Mouse (Mus musculus): ENCODE results near the gene Eif5a. TPM values are rescaled to one million over a fixed set of nuclear protein-coding genes. Genes with fewer than 3 reads are reported as not detected.
A peak's percentile ranks its signal among the peaks of the same experiment; 100 is the strongest.

Gene Eif5a
- polyA plus RNA-seq (2012; rRNA removed) = 621 and 702 TPM in 2 replicates

DNA sequence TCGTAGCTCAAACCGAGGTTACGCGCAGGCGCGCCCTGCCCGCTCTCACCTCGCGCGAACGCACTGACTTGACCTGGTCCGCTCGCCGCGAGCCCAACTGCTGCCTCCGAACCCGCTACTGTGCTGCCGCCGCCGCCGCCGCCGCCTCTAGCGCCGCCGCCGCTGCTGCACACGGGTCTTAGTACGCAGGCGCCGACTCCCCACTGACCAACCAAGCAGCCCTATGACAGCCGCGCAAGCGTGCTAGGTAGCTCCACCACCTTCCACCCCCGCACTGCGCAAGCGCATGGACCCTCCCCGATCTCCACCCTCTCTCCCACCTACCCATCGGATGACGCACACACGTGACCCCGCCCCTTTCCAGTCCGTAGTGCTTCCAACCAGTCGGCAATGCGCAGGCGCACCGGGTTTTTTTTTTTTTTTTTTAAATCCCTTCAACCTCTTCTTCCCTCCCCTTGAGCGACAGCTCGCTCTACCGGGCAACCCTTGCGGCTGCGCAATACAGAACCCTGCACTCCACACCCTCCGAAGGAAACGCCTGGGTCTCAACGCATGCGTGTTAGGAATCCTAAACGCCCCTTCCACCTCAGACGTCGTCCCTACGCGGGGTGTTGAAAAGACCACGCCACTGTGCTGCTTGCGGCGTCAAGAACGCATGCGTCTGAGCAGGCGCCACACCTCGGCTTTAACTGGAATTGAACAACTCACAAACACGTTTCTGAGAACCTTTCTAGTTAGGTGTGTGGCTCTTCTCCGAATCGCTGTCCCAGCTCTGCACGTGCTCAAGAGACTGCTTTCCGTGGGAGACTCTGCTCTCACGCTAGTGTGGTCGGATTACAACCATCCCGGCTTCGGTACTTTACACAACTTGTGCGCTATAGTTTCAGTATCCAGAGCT, at the start of gene Eif5a:
Gene Eif5a, minus strand, starts transcription at position 845 of the 898 bp plus-strand sequence.
- H3K4me3 ChIP-seq (ENCODE audit: control insufficient read depth, low read depth, low read length) = peak within 1 kb of the TSS; percentile 98
- H3K36me3 ChIP-seq (ENCODE audit: control insufficient read depth, insufficient read depth, low read length) = peaks cover 7% of the 10 kb centered on the region
- TF ChIP-seq POLR2A (IDR thresholded peaks at IDR 0.05; ENCODE audit: control insufficient read depth, low read depth, low read length) (peak; percentile 96), CTCF (IDR thresholded peaks at IDR 0.05; ENCODE audit: control insufficient read depth, insufficient read depth, insufficient replicate concordance, low read depth, low read length) (peak; percentile 56; the same call in 1 of the 2 replicates)
- H3K4me1 ChIP-seq (ENCODE audit: control insufficient read depth, insufficient read depth, low read length) = peaks cover 11% of the 10 kb centered on the region
- H3K27me3 ChIP-seq (ENCODE audit: control insufficient read depth, insufficient read depth, low read length) = no peaks in the 10 kb centered on the region
- peak within 1 kb of the TSS; percentile 98 for H3K27ac ChIP-seq (ENCODE audit: control insufficient read depth, insufficient read depth, low read depth, low read length)

DNA sequence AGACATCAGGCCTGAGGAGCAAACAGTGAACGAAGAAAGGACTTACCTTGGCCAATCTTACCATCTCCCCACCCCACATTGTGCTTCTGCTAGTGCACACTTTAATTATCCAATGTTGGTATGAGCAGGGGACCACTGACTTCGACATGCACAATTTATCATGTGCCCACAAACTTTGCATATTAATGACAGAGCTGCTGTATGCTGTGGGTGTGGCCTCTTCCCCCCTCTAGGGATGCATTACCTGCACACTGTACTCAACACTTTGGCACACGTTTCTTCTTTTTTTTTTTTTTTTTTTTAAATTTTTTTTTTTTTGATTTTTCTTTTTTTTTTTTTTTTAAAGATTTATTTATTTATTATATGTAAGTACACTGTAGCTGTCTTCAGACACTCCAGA, 49.0 kb upstream of the Eif5a start:
- Histone ChIP-seq H3K4me1 (ENCODE audit: control insufficient read depth, insufficient read depth, low read length) (peaks cover 14% of the 10 kb centered on the region), H3K27me3 (ENCODE audit: control insufficient read depth, insufficient read depth, low read length) (no peaks in the 10 kb centered on the region), H3K27ac (ENCODE audit: control insufficient read depth, insufficient read depth, low read depth, low read length) (no peak overlapping the region), H3K36me3 (ENCODE audit: control insufficient read depth, insufficient read depth, low read length) (peaks cover 2% of the 10 kb centered on the region; the same call in 1 of the 2 replicates), H3K4me3 (ENCODE audit: control insufficient read depth, low read depth, low read length) (no peak overlapping the region)
- no peak for TF ChIP-seq POLR2A (IDR thresholded peaks at IDR 0.05; ENCODE audit: control insufficient read depth, low read depth, low read length)
- TF ChIP-seq CTCF (IDR thresholded peaks at IDR 0.05; ENCODE audit: control insufficient read depth, insufficient read depth, insufficient replicate concordance, low read depth, low read length) = no peak

DNA sequence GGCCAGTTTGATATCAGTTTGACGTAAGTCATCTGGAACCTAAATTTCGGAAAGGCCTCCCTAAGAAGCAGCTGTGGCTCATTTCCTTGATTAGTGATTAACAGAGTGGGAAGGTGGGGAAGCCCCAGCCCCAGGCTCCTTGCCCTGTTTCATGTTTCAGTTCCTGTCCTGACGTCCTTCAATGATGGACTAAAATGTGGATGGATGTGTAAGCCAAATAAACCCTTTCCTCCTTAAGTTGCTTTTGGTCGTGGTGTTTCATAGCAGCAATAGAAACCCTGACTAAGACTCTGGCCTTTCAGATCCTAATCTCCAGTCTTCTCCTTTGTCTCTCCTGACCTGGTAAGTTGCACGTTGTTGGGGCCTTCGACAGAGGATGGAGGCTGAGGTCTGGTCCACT, 48.5 kb upstream of the Eif5a start:
- H3K4me1 ChIP-seq (ENCODE audit: control insufficient read depth, insufficient read depth, low read length) = peaks cover 19% of the 10 kb centered on the region
- peaks cover 2% of the 10 kb centered on the region; the same call in 1 of the 2 replicates for H3K36me3 ChIP-seq (ENCODE audit: control insufficient read depth, insufficient read depth, low read length)
- no peaks in the 10 kb centered on the region for H3K27me3 ChIP-seq (ENCODE audit: control insufficient read depth, insufficient read depth, low read length)
- no peak overlapping the region for H3K27ac ChIP-seq (ENCODE audit: control insufficient read depth, insufficient read depth, low read depth, low read length)
- H3K4me3 ChIP-seq (ENCODE audit: control insufficient read depth, low read depth, low read length) = no peak overlapping the region
- TF ChIP-seq POLR2A (IDR thresholded peaks at IDR 0.05; ENCODE audit: control insufficient read depth, low read depth, low read length) = no peak
- no peak for TF ChIP-seq CTCF (IDR thresholded peaks at IDR 0.05; ENCODE audit: control insufficient read depth, insufficient read depth, insufficient replicate concordance, low read depth, low read length)

DNA sequence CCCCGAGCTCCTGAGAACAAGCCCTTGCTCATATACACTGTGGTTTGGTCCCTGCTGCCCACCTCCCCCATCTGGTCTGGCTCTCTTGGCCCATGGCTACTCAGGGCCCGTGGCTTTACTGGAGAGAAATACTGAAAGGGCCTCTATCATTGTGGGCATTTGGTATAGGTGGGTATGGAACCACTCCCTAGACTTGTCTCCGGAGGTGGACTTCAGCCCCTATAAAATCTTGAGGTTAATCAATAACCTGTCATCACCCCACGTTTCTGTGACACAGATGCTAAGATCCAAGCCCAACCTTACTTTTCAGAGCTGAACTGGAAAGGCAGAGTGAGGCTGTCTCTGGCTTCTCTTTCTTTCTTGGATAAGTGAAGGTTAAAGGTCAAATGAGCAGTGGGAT, 47.0 kb upstream of the Eif5a start:
- no peak overlapping the region for H3K27ac ChIP-seq (ENCODE audit: control insufficient read depth, insufficient read depth, low read depth, low read length)
- no peak for TF ChIP-seq CTCF (IDR thresholded peaks at IDR 0.05; ENCODE audit: control insufficient read depth, insufficient read depth, insufficient replicate concordance, low read depth, low read length)
- TF ChIP-seq POLR2A (IDR thresholded peaks at IDR 0.05; ENCODE audit: control insufficient read depth, low read depth, low read length) = no peak
- no peaks in the 10 kb centered on the region for H3K27me3 ChIP-seq (ENCODE audit: control insufficient read depth, insufficient read depth, low read length)
- peaks cover 20% of the 10 kb centered on the region for H3K4me1 ChIP-seq (ENCODE audit: control insufficient read depth, insufficient read depth, low read length)
- peaks cover 2% of the 10 kb centered on the region; the same call in 1 of the 2 replicates for H3K36me3 ChIP-seq (ENCODE audit: control insufficient read depth, insufficient read depth, low read length)
- no peak overlapping the region for H3K4me3 ChIP-seq (ENCODE audit: control insufficient read depth, low read depth, low read length)

DNA sequence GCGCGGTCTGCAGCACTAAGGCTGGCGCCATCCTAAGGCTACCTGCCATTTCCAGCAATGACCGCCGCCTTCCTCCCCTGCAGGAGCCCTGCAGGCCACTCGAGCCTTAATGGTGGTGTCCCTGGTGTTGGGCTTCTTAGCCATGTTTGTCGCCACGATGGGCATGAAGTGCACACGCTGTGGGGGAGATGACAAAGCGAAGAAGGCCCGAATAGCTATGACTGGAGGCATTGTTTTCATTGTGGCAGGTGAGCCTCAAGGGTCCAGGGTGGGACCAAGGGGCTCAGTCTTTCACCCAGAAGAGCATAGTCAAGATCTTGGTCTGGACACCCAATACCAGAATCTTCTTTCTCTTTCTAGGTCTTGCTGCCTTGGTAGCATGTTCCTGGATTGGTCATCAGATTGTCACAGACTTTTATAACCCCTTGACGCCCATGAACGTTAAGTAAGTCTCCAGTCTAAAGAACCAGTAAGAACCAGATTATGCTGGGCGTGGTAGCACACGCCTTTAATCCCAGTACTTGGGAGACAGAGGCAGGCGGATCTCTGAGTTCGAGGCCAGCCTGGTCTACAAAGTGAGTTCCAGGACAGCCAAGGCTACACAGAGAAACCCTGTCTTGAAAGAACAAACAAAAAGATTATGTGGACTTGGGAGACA, 45.2 kb upstream of the Eif5a start:
- Histone ChIP-seq H3K4me3 (ENCODE audit: control insufficient read depth, low read depth, low read length) (peak overlapping the region; percentile 42), H3K4me1 (ENCODE audit: control insufficient read depth, insufficient read depth, low read length) (peaks cover 20% of the 10 kb centered on the region), H3K27ac (ENCODE audit: control insufficient read depth, insufficient read depth, low read depth, low read length) (0 out of 2 replicates have a peak overlapping the region, but pooled peaks have one; percentile 35), H3K27me3 (ENCODE audit: control insufficient read depth, insufficient read depth, low read length) (no peaks in the 10 kb centered on the region), H3K36me3 (ENCODE audit: control insufficient read depth, insufficient read depth, low read length) (peaks cover 2% of the 10 kb centered on the region; the same call in 1 of the 2 replicates)
- TF ChIP-seq POLR2A (IDR thresholded peaks at IDR 0.05; ENCODE audit: control insufficient read depth, low read depth, low read length) (no peak), CTCF (IDR thresholded peaks at IDR 0.05; ENCODE audit: control insufficient read depth, insufficient read depth, insufficient replicate concordance, low read depth, low read length) (no peak)

DNA sequence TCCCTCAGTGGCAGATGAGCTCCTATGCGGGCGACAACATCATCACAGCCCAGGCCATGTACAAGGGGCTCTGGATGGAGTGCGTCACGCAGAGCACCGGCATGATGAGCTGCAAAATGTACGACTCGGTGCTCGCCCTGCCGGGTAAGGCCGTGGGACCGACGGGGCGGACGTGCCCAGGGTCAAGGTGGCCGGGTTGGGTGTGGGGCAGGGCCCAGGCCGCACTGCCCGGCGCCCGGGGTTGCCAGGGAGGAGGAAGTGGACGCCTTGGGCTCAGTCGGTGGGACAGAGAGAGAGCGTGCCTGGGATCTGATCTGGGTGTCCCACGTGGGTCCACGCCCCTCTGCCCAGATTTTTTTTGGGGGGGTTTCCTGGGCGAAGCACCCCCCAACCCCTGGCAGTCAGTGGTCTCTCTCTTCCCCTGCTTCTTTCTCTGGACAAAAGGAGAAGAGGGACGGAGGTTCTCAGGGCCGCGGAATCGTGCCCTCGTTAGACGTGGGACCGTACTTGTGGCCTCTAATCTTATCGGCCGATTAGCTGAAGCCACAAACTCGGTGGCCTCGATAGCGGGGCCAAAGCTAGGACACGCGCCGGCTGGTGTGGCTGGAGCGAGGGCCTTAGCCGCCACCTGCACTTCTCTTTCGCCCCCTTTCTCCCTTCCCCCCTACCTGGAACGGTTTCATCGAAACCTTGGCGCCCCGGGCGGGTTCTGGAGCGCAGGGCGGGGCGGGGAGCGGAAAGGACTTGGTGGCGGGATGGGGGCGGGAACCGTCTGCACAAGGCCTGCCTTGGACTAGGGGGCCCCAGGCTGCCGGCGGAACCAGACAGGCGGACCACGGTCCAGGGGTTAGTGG, 44.5 kb upstream of the Eif5a start:
- Histone ChIP-seq H3K4me3 (ENCODE audit: control insufficient read depth, low read depth, low read length) (peak overlapping the region; percentile 42), H3K27ac (ENCODE audit: control insufficient read depth, insufficient read depth, low read depth, low read length) (peak overlapping the region; percentile 35; the same call in 1 of the 2 replicates), H3K27me3 (ENCODE audit: control insufficient read depth, insufficient read depth, low read length) (no peaks in the 10 kb centered on the region), H3K36me3 (ENCODE audit: control insufficient read depth, insufficient read depth, low read length) (peaks cover 2% of the 10 kb centered on the region; the same call in 1 of the 2 replicates), H3K4me1 (ENCODE audit: control insufficient read depth, insufficient read depth, low read length) (peaks cover 20% of the 10 kb centered on the region)
- TF ChIP-seq POLR2A (IDR thresholded peaks at IDR 0.05; ENCODE audit: control insufficient read depth, low read depth, low read length) (no peak), CTCF (IDR thresholded peaks at IDR 0.05; ENCODE audit: control insufficient read depth, insufficient read depth, insufficient replicate concordance, low read depth, low read length) (no peak)

Measured in testis, adult 2 months (tissue).